Mouse (Mus musculus) erythroblast, embryonic 14.5 days (primary cell): ENCODE measurements around the gene Slc25a17. TPM values are rescaled to one million over a fixed set of nuclear protein-coding genes. Genes with fewer than 3 reads are reported as not detected.
A peak's percentile ranks its signal among the peaks of the same experiment; 100 is the strongest.

Experiments used
- H3K27me3 ChIP-seq: 2 replicates; pipeline ENCODE4 v1.6.1; 2012; ENCODE audit warnings: inconsistent platforms; ENCODE audit not compliant: control insufficient read depth
- H3K36me3 ChIP-seq: 2 replicates; pipeline ENCODE4 v1.6.1; 2012; ENCODE audit warnings: mild to moderate bottlenecking, inconsistent platforms; ENCODE audit not compliant: control insufficient read depth
- H3K4me1 ChIP-seq: 2 replicates; pipeline ENCODE4 v1.6.1; 2012; ENCODE audit warnings: inconsistent platforms; ENCODE audit not compliant: control insufficient read depth
- H3K4me3 ChIP-seq: replicated peaks from 2 replicates; pipeline ENCODE3; 2012; ENCODE audit warnings: moderate library complexity, mild to moderate bottlenecking, inconsistent platforms
- H3K9me3 ChIP-seq: 2 replicates; pipeline ENCODE4 v1.6.1; 2012; ENCODE audit warnings: low read length, inconsistent platforms, mixed read lengths; ENCODE audit not compliant: control insufficient read depth
- GATA1 ChIP-seq: IDR thresholded peaks from 2 replicates; pipeline ENCODE4 v1.6.1; 2012; ENCODE audit warnings: low read length, inconsistent platforms, mixed read lengths
- TAL1 ChIP-seq: IDR thresholded peaks from 3 replicates; pipeline ENCODE4 v1.6.1; 2012; ENCODE audit warnings: low read length, inconsistent platforms, mixed read lengths
- polyA plus RNA-seq: library from polyadenylated mRNA; stranded (reverse); fragments of >175 nt; gene quantifications from 2 replicates; pipeline ENCODE4 v1.2.3, GENCODE M21; 2012

Gene Slc25a17
- 0.42 and 0.54 TPM in 2 replicates for polyA plus RNA-seq

DNA sequence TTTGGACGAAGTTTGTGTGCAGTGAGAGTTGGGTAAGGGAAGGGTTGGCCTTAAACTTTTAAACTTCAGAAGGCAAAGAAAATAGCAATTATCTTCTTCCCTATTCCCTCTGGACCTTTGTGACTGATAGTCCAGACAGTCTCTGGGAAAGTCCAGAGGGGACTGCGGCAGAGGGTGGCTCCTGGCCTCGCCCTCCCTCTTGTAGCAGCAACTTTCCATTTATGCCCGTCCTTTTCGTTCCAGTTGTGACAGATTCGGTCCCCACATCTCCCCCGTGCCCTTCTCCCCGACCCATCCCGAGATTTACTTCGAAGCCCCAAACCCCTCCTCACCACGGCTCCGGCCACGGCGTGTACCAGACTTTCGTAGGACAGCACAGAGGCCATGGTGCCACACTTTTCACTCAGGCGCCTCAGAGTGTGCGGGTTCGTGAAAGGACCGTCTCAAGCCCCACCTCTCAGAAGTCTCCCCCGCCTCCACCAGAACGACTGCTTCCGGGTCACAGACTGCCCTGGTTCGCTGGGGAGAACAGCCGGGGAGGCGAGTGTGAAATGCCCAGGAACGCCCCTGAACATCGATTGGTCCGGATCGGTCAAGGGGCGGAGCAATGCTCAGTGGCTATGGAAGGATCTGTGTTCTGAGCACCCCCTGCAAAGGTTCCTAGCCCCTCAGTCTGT is at the start of gene Slc25a17:
Gene Slc25a17 (minus strand): TSS at position 468 of the 677 bp plus-strand sequence.
- Histone ChIP-seq H3K4me1 (peaks cover 40% of the 10 kb centered on the region), H3K27me3 (no peaks in the 10 kb centered on the region), H3K4me3 (peak within 1 kb of the TSS; percentile 82), H3K9me3 (no peaks in the 10 kb centered on the region), H3K36me3 (peaks cover 16% of the 10 kb centered on the region)
- TF ChIP-seq TAL1: no peak
- no peak for TF ChIP-seq GATA1

DNA sequence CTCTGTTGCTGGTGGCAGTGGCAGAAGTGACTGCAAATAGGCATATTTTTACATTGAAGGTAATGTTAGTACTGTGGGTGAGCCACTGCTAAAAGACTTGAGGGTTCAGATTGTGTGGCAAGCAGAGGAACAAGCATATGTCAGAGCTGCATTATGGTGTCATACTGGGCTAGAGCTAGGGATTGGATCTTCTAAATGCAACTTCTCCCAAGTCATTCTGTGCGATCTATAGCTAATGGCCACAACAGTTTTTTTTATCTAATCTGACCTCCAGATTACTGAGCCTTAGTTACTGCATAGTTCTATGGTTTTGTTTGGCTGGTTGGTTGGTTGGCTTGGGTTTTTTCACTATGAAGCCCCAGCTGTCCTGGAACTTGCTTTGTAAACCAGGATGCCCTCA is 47.6 kb upstream of the Slc25a17 start, which contains the start of gene Dnajb7:
Gene Dnajb7 (minus strand): TSS at position 101 of the 400 bp plus-strand sequence.
- Histone ChIP-seq H3K27me3 (no peaks in the 10 kb centered on the region), H3K4me1 (peaks cover 3% of the 10 kb centered on the region; the same call in 1 of the 2 replicates), H3K36me3 (peaks cover 6% of the 10 kb centered on the region), H3K4me3 (no peak within 1 kb of the TSS), H3K9me3 (no peaks in the 10 kb centered on the region)
- TF ChIP-seq GATA1 (no peak), TAL1 (no peak)

DNA sequence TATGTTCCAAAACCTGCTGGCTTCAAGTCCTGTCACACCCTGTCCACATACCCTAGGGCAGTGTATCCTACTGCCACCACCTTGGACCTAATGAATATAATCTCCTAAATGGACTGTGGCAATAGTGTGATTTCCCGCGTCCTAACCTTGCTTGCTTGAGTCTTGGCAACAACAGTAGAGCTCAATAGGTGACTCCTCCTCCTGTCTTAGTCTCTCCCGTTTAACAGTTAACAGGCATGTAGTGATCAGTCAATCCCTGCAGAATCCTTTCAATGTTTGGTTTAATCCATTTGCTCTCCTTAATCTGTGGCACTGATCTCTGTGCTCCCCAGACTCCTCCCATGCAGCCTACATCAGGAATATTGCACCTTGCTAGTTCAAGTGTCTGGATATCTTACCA is 44.4 kb upstream of the Slc25a17 start:
- TF ChIP-seq TAL1 (no peak), GATA1 (0 out of 2 replicates have a peak, but pooled peaks have one; percentile 4)

DNA sequence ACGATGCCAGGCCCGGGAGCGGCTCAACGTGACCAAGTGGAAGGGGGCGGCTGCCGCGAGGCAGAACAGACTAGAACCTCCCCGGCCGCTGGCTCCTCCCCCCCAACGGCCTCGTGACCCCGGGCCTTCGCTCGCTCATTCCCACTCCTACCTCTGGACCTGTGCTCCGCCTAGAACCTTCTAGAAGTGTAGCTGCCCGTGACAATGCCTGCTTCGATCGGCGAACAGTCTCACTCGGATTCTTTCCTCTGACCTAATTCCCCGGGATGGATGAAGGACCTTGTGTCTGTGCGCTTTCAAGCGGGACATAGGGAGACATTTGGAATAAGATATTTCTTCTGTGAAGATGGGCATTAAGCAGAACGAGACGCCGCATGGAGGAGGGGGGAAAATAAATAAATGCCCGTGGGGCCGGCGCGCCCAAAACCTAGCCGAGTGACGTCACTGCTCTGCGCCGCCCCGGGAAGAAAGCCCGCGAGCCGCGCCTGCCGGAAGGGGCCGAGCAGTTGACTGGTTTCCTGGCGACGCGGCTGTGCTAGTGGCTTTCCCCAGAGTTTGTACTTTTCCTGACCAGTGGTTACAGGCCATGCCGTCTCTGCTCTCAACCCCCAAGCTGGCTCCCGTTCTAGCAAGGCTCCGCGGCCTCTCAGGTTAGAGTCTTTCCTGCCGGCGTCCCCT is 39.2 kb upstream of the Slc25a17 start, which contains the start of the genes St13 and Xpnpep3:
Gene St13 (minus strand): TSS at position 440 of the 678 bp plus-strand sequence.
Gene Xpnpep3 (plus strand): TSS at position 501 of the 678 bp plus-strand sequence.
- no peaks in the 10 kb centered on the region for H3K9me3 ChIP-seq
- H3K4me1 ChIP-seq: peaks cover 43% of the 10 kb centered on the region
- no peaks in the 10 kb centered on the region for H3K27me3 ChIP-seq
- H3K36me3 ChIP-seq: peaks cover 5% of the 10 kb centered on the region
- H3K4me3 ChIP-seq: peak within 1 kb of the TSS; percentile 95
- TF ChIP-seq TAL1 (no peak), GATA1 (no peak)

More for the DNA sequence above, 44.4 kb upstream of the Slc25a17 start:
- no peaks in the 10 kb centered on the region for H3K9me3 ChIP-seq
- peaks cover 11% of the 10 kb centered on the region for H3K36me3 ChIP-seq
- no peaks in the 10 kb centered on the region for H3K27me3 ChIP-seq
- peaks cover 23% of the 10 kb centered on the region for H3K4me1 ChIP-seq
- no peak overlapping the region for H3K4me3 ChIP-seq

DNA sequence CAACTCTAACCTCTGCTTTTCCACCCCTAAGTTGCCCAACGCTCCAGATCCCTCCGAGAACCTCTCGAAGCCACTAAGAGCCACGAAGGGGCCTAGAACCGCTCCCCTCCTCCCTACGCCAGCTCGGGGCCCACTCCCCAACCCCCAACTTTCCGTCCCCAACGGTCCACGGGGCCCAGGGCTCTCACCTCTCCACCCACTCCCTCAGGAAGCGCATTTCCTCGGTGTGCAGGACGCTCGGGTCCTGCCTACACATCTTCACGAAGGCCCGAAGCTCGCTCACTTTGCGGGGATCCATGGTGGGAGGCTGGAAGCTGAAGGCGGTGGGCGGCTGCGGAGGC is 38.7 kb upstream of the Slc25a17 start:
- H3K9me3 ChIP-seq: no peaks in the 10 kb centered on the region
- no peaks in the 10 kb centered on the region for H3K27me3 ChIP-seq
- TF ChIP-seq TAL1: no peak
- TF ChIP-seq GATA1: no peak
- H3K4me1 ChIP-seq: peaks cover 43% of the 10 kb centered on the region
- H3K4me3 ChIP-seq: peak overlapping the region; percentile 95
- H3K36me3 ChIP-seq: peaks cover 5% of the 10 kb centered on the region

DNA sequence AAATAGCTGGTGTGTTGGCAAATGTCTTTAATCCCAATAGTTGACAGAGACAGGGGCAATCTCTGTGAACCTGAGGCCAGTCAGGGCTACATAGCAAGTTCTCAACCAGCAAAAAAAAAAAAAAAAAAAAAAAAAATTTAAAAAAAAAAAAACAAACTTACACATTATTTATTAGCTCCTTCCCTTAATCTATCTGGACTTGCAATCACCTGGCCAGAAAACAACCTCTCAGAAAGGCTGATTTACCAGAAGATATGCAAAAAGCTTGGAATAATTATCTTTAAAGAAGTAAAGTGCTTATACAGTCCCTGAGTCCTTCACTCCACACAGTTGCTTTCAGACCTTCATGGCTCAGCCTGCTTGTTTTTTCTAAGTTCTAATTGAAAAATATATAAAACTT is 37.6 kb upstream of the Slc25a17 start:
- peak overlapping the region; percentile 95 for H3K4me3 ChIP-seq
- no peaks in the 10 kb centered on the region for H3K27me3 ChIP-seq
- H3K9me3 ChIP-seq: no peaks in the 10 kb centered on the region
- H3K4me1 ChIP-seq: peaks cover 44% of the 10 kb centered on the region
- no peak for TF ChIP-seq GATA1
- TF ChIP-seq TAL1: no peak
- peaks cover 5% of the 10 kb centered on the region for H3K36me3 ChIP-seq

DNA sequence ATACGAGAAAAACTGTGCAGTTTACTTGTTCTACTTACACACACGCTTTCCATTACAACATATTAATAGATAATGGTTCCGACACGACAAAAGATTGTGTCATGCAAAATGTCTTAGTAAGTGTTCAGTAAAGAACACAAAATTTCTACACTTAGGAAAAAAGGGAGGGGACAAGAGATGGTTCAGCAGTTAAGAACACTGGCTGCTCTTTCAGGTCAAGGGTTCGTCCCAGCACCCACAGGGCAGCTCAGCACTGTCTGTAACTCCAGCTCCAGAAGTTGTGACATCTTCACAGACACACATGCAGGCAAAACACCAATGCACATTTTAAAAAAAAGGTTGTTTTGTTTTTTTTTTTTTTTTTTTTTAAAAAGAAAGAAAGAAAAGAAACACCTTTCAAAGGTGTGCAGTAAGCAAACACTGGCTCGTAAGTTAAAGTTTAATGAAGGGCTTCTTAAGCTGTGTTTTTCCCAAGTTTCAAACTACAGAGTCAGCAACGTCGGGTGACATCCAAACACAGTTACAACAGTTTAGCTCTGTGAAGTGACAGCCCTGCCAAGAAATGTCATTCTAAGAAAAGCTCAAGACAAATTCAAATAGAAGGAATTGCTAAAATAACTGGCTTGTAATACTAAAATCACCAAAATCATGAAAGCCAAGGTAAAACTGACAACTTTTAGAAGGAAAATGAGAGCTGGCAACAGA is 33.8 kb upstream of the Slc25a17 start:
- Histone ChIP-seq H3K9me3 (no peaks in the 10 kb centered on the region), H3K4me1 (peaks cover 26% of the 10 kb centered on the region), H3K27me3 (no peaks in the 10 kb centered on the region), H3K4me3 (no peak overlapping the region), H3K36me3 (peaks cover 20% of the 10 kb centered on the region)
- no peak for TF ChIP-seq TAL1

DNA sequence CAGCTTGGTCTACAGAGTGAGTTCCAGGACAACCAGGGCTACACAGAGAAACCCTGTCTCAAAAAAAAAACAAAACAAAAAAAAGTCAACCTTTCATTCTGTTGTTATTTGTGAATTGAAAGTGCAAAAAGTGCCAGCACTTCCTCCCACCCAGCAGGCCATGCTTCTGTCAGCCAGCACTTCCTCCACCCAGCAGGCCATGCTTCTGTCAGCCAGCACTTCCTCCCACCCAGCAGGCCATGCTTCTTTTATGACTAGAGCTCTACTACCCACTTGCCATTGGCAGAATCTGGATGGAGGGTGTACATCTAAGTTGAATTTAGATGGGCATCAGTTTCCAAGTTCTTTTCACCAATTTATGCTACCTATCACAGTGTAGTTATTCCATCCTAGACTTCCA is 32.4 kb upstream of the Slc25a17 start:
- Histone ChIP-seq H3K4me1 (peaks cover 13% of the 10 kb centered on the region), H3K9me3 (no peaks in the 10 kb centered on the region), H3K4me3 (no peak overlapping the region), H3K27me3 (no peaks in the 10 kb centered on the region), H3K36me3 (peaks cover 27% of the 10 kb centered on the region)
- TF ChIP-seq TAL1 (no peak), GATA1 (no peak)

DNA sequence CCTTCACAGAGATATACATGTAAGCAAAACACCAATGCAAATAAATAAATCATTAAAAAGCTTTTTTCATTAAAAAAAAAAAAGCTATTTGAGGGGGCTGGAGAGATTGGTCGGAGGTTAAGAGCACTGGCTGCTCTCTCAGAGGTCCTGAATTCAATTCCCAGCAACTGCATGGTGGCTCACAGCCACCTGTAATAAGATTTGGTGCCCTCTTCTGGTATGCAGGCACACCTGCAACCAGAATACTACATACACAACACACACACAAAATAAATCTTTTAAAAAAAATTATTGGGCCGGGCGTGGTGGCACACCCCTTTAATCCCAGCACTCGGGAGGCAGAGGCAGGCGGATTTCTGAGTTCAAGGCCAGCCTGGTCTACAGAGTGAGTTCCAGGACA is 25.7 kb upstream of the Slc25a17 start:
- peaks cover 62% of the 10 kb centered on the region for H3K36me3 ChIP-seq

More for the DNA sequence above, 25.7 kb upstream of the Slc25a17 start:
- TF ChIP-seq TAL1: no peak
- no peak for TF ChIP-seq GATA1
- Histone ChIP-seq H3K4me3 (no peak overlapping the region), H3K27me3 (no peaks in the 10 kb centered on the region), H3K9me3 (no peaks in the 10 kb centered on the region), H3K4me1 (peaks cover 4% of the 10 kb centered on the region)
